Mouse (Mus musculus) heart, embryonic 10.5 days (tissue): ENCODE results near the gene Satl1. TPM values are rescaled to one million over a fixed set of nuclear protein-coding genes. Genes with fewer than 3 reads are reported as not detected.
"Not testable (repeated sequence)": the region's sequence is repeated elsewhere in the genome, so short reads cannot be mapped to it uniquely, and the experiment has no call there.

Experiments used
- DNase-seq: peaks from one replicate; pipeline ENCODE4 v3.0.0-alpha.2; 2017; ENCODE audit warnings: low spot score
- H3K27ac ChIP-seq: fragments of 300-500 bp; sonication (generic); 2 replicates; pipeline ENCODE4 v1.5.1; 2016; ENCODE audit warnings: mild to moderate bottlenecking
- H3K27me3 ChIP-seq: fragments of 300-500 bp; sonication (generic); 2 replicates; pipeline ENCODE4 v1.6.1; 2016; ENCODE audit warnings: mild to moderate bottlenecking; ENCODE audit not compliant: poor library complexity, insufficient read depth, severe bottlenecking
- H3K36me3 ChIP-seq: fragments of 300-500 bp; sonication (generic); 2 replicates; pipeline ENCODE4 v1.6.1; 2016; ENCODE audit warnings: mild to moderate bottlenecking, moderate library complexity
- H3K4me1 ChIP-seq: fragments of 300-500 bp; sonication (generic); 2 replicates; pipeline ENCODE4 v1.6.1; 2016; ENCODE audit warnings: mild to moderate bottlenecking
- H3K4me3 ChIP-seq: fragments of 300-500 bp; sonication (generic); 2 replicates; pipeline ENCODE4 v1.5.1; 2016; ENCODE audit warnings: mild to moderate bottlenecking, moderate library complexity
- H3K9me3 ChIP-seq: fragments of 300-500 bp; sonication (generic); 2 replicates; pipeline ENCODE4 v1.6.1; 2016; ENCODE audit warnings: mild to moderate bottlenecking, moderate library complexity
- WGBS: fragments of 180-500 bp; shearing (Covaris S2); methylation state at CpG from one replicate; pipeline ENCODE4 v1.1.7; 2016; 5-methylcytosine and 5-hydroxymethylcytosine counted together
- polyA plus RNA-seq: library from polyadenylated mRNA; unstranded; fragments of >200 nt; fragmentation: Nextera tagmentation; extraction: Ambion mirVana; gene quantifications from 2 replicates; pipeline ENCODE4 v1.2.1, GENCODE M21; 2016

Gene Satl1
- polyA plus RNA-seq, result not detected in 2 replicates

GRCm38 (mm10) chrX:112406679-112407078 is at the start of gene Satl1:
Gene Satl1 (minus strand): TSS chrX:112406779.
- no peaks in the 10 kb centered on the region for H3K27me3 ChIP-seq

GRCm38 (mm10) chrX:112438064-112438463 is 31.5 kb upstream of the Satl1 start:
- Histone ChIP-seq H3K4me3 (no peak overlapping the region), H3K27ac (no peak overlapping the region), H3K36me3 (no peaks in the 10 kb centered on the region), H3K4me1 (no peaks in the 10 kb centered on the region), H3K9me3 (no peaks in the 10 kb centered on the region), H3K27me3 (no peaks in the 10 kb centered on the region)
- no peak for DNase-seq
- WGBS, result 75% methylated on average over 2 of the region's 2 CpGs

More at GRCm38 (mm10) chrX:112406679-112407078, at the start of gene Satl1:
- no peaks in the 10 kb centered on the region for H3K4me1 ChIP-seq
- H3K9me3 ChIP-seq, result no peaks in the 10 kb centered on the region
- no peak within 1 kb of the TSS for H3K4me3 ChIP-seq
- H3K36me3 ChIP-seq, result no peaks in the 10 kb centered on the region
- H3K27ac ChIP-seq, result no peak within 1 kb of the TSS
- no peak for DNase-seq
- WGBS, result 88% methylated on average over 3 of the region's 3 CpGs

GRCm38 (mm10) chrX:112437580-112437979 is 31.0 kb upstream of the Satl1 start:
- Histone ChIP-seq H3K27ac (no peak overlapping the region), H3K27me3 (no peaks in the 10 kb centered on the region), H3K4me3 (no peak overlapping the region), H3K36me3 (no peaks in the 10 kb centered on the region), H3K4me1 (no peaks in the 10 kb centered on the region), H3K9me3 (no peaks in the 10 kb centered on the region)
- no peak for DNase-seq
- WGBS, result 78% methylated on average over 1 of the region's 1 CpGs

GRCm38 (mm10) chrX:112422998-112423397 is 16.4 kb upstream of the Satl1 start:
- DNase-seq, H3K27me3 ChIP-seq, H3K9me3 ChIP-seq, H3K4me3 ChIP-seq, H3K36me3 ChIP-seq, H3K27ac ChIP-seq, H3K4me1 ChIP-seq: not testable (repeated sequence)
- WGBS, result 42% methylated on average over 2 of the region's 2 CpGs

- no peak overlapping the region for H3K27ac ChIP-seq
- DNase-seq, result no peak
- H3K4me3 ChIP-seq, result no peak overlapping the region
- no peaks in the 10 kb centered on the region for H3K9me3 ChIP-seq
- H3K36me3 ChIP-seq, result no peaks in the 10 kb centered on the region
- H3K27me3 ChIP-seq, result no peaks in the 10 kb centered on the region
- 65% methylated on average over 2 of the region's 2 CpGs for WGBS
- H3K4me1 ChIP-seq, result no peaks in the 10 kb centered on the region
Observed at GRCm38 (mm10) chrX:112412309-112412708, 5.7 kb upstream of the Satl1 start.

GRCm38 (mm10) chrX:112370577-112371410 is 35.8 kb downstream of the Satl1 start:
- H3K4me3 ChIP-seq, H3K27me3 ChIP-seq, H3K4me1 ChIP-seq, H3K36me3 ChIP-seq, H3K9me3 ChIP-seq, H3K27ac ChIP-seq: not testable (repeated sequence)
- DNase-seq, result peak; percentile 83
- 83% methylated on average over 5 of the region's 5 CpGs for whole genome bisulfite sequencing

GRCm38 (mm10) chrX:112368426-112368825 is 38.2 kb downstream of the Satl1 start:
- Histone ChIP-seq H3K4me1 (no peaks in the 10 kb centered on the region), H3K4me3 (no peak overlapping the region), H3K9me3 (peaks cover 6% of the 10 kb centered on the region), H3K27me3 (no peaks in the 10 kb centered on the region), H3K36me3 (no peaks in the 10 kb centered on the region), H3K27ac (no peak overlapping the region)
- WGBS, result 43% methylated on average over 4 of the region's 4 CpGs
- DNase-seq, result no peak

GRCm38 (mm10) chrX:112348395-112348791 is 58.2 kb downstream of the Satl1 start:
- no peak overlapping the region for H3K4me3 ChIP-seq
- no peaks in the 10 kb centered on the region for H3K27me3 ChIP-seq
- DNase-seq, result no peak
- WGBS, result 41% methylated on average over 3 of the region's 3 CpGs
- H3K9me3 ChIP-seq, result no peaks in the 10 kb centered on the region
- no peaks in the 10 kb centered on the region for H3K4me1 ChIP-seq
- no peak overlapping the region for H3K27ac ChIP-seq
- 0 out of 2 replicates have a peak, but pooled peaks cover 5% of the 10 kb centered on the region for H3K36me3 ChIP-seq

- DNase-seq, result no peak
- H3K36me3 ChIP-seq, result 0 out of 2 replicates have a peak, but pooled peaks cover 5% of the 10 kb centered on the region
- WGBS, result 63% methylated on average over 4 of the region's 4 CpGs
Observed at GRCm38 (mm10) chrX:112347467-112348394, 58.8 kb downstream of the Satl1 start.

GRCm38 (mm10) chrX:112339486-112339885 is 67.1 kb downstream of the Satl1 start:
- Histone ChIP-seq H3K4me1 (no peaks in the 10 kb centered on the region), H3K4me3 (no peak overlapping the region), H3K27ac (no peak overlapping the region), H3K36me3 (no peaks in the 10 kb centered on the region), H3K9me3 (no peaks in the 10 kb centered on the region), H3K27me3 (no peaks in the 10 kb centered on the region)
- no peak for DNase-seq
- 68% methylated on average over 3 of the region's 3 CpGs for WGBS

More at GRCm38 (mm10) chrX:112347467-112348394, 58.8 kb downstream of the Satl1 start:
- Histone ChIP-seq H3K4me3 (no peak overlapping the region), H3K4me1 (no peaks in the 10 kb centered on the region), H3K27ac (no peak overlapping the region), H3K27me3 (no peaks in the 10 kb centered on the region), H3K9me3 (no peaks in the 10 kb centered on the region)
